Mouse (Mus musculus) CD4-positive helper T cell, adult 2 months (primary cell): ENCODE results near the gene Psmd9.
A peak's percentile ranks its signal among the peaks of the same experiment; 100 is the strongest.

Experiments used
- DNase-seq: peaks from one replicate; pipeline ENCODE4 v3.0.0-alpha.2; 2012; ENCODE audit warnings: low read depth, missing footprints, low spot score

Psmd9 gene

GRCm38 (mm10) chr5:123169284-123169683 lies at the start of gene Psmd9:
Gene Psmd9 (plus strand): TSS chr5:123169413.
- DNase-seq: no peak

GRCm38 (mm10) chr5:123120624-123121215 lies 48.5 kb upstream of the Psmd9 start:
- no peak for DNase-seq

- peak; percentile 45 for DNase-seq
Observed at GRCm38 (mm10) chr5:123122181-123122580, 47.0 kb upstream of the Psmd9 start.

- peak; percentile 31 for DNase-seq
Observed at GRCm38 (mm10) chr5:123125105-123125504, 44.1 kb upstream of the Psmd9 start.

- DNase-seq: peak; percentile 82
Observed at GRCm38 (mm10) chr5:123125638-123126406, 43.4 kb upstream of the Psmd9 start.

GRCm38 (mm10) chr5:123127031-123127430 lies 42.2 kb upstream of the Psmd9 start:
- peak; percentile 51 for DNase-seq

GRCm38 (mm10) chr5:123128426-123129169 lies 40.6 kb upstream of the Psmd9 start:
- peak; percentile 94 for DNase-seq

GRCm38 (mm10) chr5:123129170-123129757 lies 39.9 kb upstream of the Psmd9 start:
- no peak for DNase-seq

GRCm38 (mm10) chr5:123130030-123130813 lies 39.0 kb upstream of the Psmd9 start:
- DNase-seq: peak; percentile 28

- DNase-seq: peak; percentile 61
Observed at GRCm38 (mm10) chr5:123130814-123131148, 38.4 kb upstream of the Psmd9 start.

GRCm38 (mm10) chr5:123132308-123133071 lies 36.7 kb upstream of the Psmd9 start, which contains the start of gene Rhof:
Gene Rhof (minus strand): TSS chr5:123132692.
- DNase-seq: peak; percentile 95

- DNase-seq: peak; percentile 91
Observed at GRCm38 (mm10) chr5:123133083-123133783, 36.0 kb upstream of the Psmd9 start.

GRCm38 (mm10) chr5:123133784-123134143 lies 35.4 kb upstream of the Psmd9 start:
- peak; percentile 72 for DNase-seq

GRCm38 (mm10) chr5:123134186-123134874 lies 34.9 kb upstream of the Psmd9 start:
- DNase-seq: peak; percentile 31

GRCm38 (mm10) chr5:123134875-123135382 lies 34.3 kb upstream of the Psmd9 start:
- DNase-seq: no peak

GRCm38 (mm10) chr5:123135471-123136360 lies 33.5 kb upstream of the Psmd9 start:
- peak; percentile 27 for DNase-seq

GRCm38 (mm10) chr5:123136361-123137043 lies 32.7 kb upstream of the Psmd9 start:
- peak; percentile 72 for DNase-seq
